Mouse (Mus musculus) hindbrain, embryonic 14.5 days (tissue): ENCODE data around the gene Cyp2d10. TPM values are rescaled to one million over a fixed set of nuclear protein-coding genes. Genes with fewer than 3 reads are reported as not detected.
"Not testable (repeated sequence)": the region's sequence is repeated elsewhere in the genome, so short reads cannot be mapped to it uniquely, and the experiment has no call there.

Source experiments
- ATAC-seq: fragments of 200-750 bp; cut with Nextera tagmentation; 2 replicates; pipeline ENCODE4 v1.8.0; 2017; ENCODE audit warnings: moderate number of reproducible peaks, mild to moderate bottlenecking, moderate TSS enrichment, moderate library complexity; ENCODE audit not compliant: low FRiP score
- DNase-seq: peaks from one replicate; pipeline ENCODE4 v3.0.0-alpha.2; 2015; ENCODE audit warnings: low spot score
- H3K27ac ChIP-seq: fragments of 300-500 bp; sonication (generic); 2 replicates; pipeline ENCODE4 v1.5.1; 2014; ENCODE audit warnings: mild to moderate bottlenecking, moderate library complexity
- H3K27me3 ChIP-seq: fragments of 300-500 bp; sonication (generic); 2 replicates; pipeline ENCODE4 v1.6.1; 2014; ENCODE audit warnings: mild to moderate bottlenecking, low read length, mixed read lengths; ENCODE audit not compliant: control insufficient read depth, insufficient read depth
- H3K36me3 ChIP-seq: fragments of 300-500 bp; sonication (generic); replicated peaks from 2 replicates; pipeline ENCODE4 v1.6.1; 2014; ENCODE audit not compliant: control insufficient read depth, insufficient read depth
- H3K4me1 ChIP-seq: fragments of 300-500 bp; sonication (generic); replicated peaks from 2 replicates; pipeline ENCODE4 v1.6.1; 2014; ENCODE audit warnings: antibody characterized with exemption, low read length, mixed read lengths; ENCODE audit not compliant: control insufficient read depth, insufficient read depth
- H3K4me2 ChIP-seq: fragments of 300-500 bp; sonication (generic); replicated peaks from 2 replicates; pipeline ENCODE4 v1.6.1; 2014; ENCODE audit warnings: mild to moderate bottlenecking, moderate library complexity
- H3K4me3 ChIP-seq: fragments of 300-500 bp; sonication (generic); replicated peaks from 2 replicates; pipeline ENCODE4 v1.5.1; 2014; ENCODE audit warnings: mild to moderate bottlenecking, low read length
- H3K9ac ChIP-seq: fragments of 300-500 bp; sonication (generic); 2 replicates; pipeline ENCODE4 v1.6.1; 2014
- H3K9me3 ChIP-seq: fragments of 300-500 bp; sonication (generic); 2 replicates; pipeline ENCODE4 v1.6.1; 2016; ENCODE audit warnings: low read length; ENCODE audit not compliant: control insufficient read depth
- WGBS: fragments of 180-500 bp; shearing (Covaris S2); extraction: QIAGEN DNeasy Blood & Tissue Kit; methylation state at CpG from one replicate; pipeline ENCODE4 v1.1.7; 2014; 5-methylcytosine and 5-hydroxymethylcytosine counted together
- polyA plus RNA-seq: library from polyadenylated mRNA; unstranded; fragments of >200 nt; fragmentation: Nextera tagmentation; extraction: Ambion mirVana; gene quantifications from 2 replicates; pipeline ENCODE4 v1.2.1, GENCODE M21; 2014

Gene Cyp2d10
- not detected in 2 replicates for polyA plus RNA-seq

DNA sequence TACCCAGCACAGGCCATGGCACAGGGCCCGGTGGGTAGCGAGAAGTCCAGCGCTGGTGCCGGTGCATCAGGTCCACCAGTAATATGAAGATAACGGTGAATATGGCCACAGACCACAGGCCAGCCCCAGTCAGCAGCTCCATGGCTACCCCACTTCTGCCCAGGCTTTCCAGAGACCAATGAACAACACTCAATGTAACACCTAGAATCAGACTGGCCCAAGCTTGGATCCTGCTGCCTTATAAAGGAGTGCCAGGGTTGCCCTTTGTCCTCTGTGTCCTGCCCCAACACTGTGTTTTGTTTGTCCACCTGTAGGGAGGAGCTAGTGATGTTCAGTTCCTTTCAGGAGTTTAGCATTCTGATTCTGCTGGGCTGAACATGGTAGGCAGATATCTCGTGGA is at the start of gene Cyp2d10:
Gene Cyp2d10, minus strand, starts transcription at position 215 of the 400 bp plus-strand sequence.
- Histone ChIP-seq H3K4me3 (no peak within 1 kb of the TSS), H3K4me1 (no peaks in the 10 kb centered on the region), H3K27ac (no peak within 1 kb of the TSS), H3K9me3 (no peaks in the 10 kb centered on the region), H3K9ac (no peak within 1 kb of the TSS), H3K36me3 (no peaks in the 10 kb centered on the region), H3K4me2 (no peak within 1 kb of the TSS), H3K27me3 (no peaks in the 10 kb centered on the region)
- WGBS = 96% methylated on average over 6 of the region's 6 CpGs
- no peak for DNase-seq
- no peak for ATAC-seq

DNA sequence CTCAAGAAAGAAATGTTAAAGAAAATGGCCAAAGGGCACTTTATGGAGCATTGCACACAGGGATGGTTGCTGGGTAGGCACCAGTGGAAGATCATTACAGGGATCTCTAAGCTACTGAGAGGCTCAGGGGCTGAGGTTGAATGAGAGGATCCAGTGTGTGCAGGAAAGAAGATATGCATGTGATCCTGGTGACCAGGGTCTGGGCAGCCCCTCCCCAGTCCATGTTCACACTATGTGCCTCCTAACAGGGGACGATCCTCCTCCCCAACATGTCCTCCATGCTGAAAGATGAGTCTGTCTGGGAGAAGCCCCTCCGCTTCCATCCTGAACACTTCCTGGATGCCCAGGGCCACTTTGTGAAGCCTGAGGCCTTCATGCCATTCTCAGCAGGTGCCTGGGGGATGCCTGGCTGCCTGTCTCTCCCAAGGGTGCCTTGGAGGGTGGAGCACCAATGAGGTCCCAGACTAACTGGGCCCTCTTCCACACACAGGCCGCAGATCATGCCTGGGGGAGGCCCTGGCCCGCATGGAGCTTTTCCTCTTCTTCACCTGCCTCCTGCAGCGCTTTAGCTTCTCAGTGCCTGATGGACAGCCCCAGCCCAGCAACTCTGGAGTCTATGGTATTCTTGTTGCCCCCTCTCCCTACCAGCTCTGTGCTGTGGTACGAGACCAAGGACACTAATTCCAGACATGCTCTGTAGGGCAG is 49.2 kb upstream of the Cyp2d10 start:
- not testable (repeated sequence) for H3K27ac ChIP-seq, H3K27me3 ChIP-seq, H3K4me3 ChIP-seq, ATAC-seq, H3K4me1 ChIP-seq, H3K9me3 ChIP-seq, H3K36me3 ChIP-seq, H3K9ac ChIP-seq, DNase-seq, H3K4me2 ChIP-seq
- 84% methylated on average over 6 of the region's 6 CpGs for WGBS

DNA sequence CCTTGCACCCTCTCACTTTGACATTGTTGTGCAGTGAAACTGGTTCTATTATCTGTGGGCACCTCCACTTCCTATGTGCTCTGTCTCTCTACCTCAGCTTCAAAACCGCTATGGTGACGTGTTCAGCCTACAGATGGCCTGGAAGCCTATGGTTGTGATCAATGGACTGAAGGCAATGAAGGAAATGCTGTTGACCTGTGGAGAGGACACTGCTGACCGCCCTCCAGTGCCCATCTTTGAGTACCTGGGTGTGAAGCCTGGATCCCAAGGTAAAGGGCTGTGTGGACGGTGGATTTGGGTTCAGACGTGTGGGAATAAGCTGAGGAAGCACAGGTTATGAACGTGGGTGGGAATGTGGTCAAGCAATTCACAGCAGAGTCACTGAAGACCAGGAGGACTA is 46.5 kb upstream of the Cyp2d10 start:
- 83% methylated on average over 6 of the region's 6 CpGs for WGBS
- H3K9me3 ChIP-seq, ATAC-seq, H3K27me3 ChIP-seq, H3K4me1 ChIP-seq, H3K27ac ChIP-seq, H3K36me3 ChIP-seq, H3K4me3 ChIP-seq, H3K4me2 ChIP-seq, H3K9ac ChIP-seq, DNase-seq: not testable (repeated sequence)

DNA sequence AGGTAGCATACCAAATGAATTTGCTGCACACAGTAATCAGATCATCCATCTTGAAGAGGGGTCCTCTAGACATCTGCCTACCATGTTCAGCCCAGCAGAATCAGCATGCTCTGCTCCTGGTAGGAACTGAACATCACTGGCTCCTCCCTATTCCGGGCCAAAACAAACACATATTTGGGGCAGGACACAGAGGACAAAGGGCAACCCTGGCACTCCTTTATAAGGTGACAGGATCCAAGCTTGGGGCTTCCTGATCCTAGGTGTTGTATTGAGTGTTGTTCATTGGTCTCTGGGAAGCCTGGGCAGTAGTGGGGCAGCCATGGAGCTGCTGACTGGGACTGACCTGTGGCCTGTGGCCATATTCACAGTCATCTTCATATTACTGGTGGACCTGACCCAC is 45.1 kb upstream of the Cyp2d10 start:
- H3K4me2 ChIP-seq, H3K36me3 ChIP-seq, H3K4me3 ChIP-seq, H3K9ac ChIP-seq, H3K9me3 ChIP-seq, DNase-seq, ATAC-seq, H3K27ac ChIP-seq, H3K4me1 ChIP-seq, H3K27me3 ChIP-seq: not testable (repeated sequence)
- 96% methylated on average over 1 of the region's 1 CpGs for WGBS

GRCm38 (mm10) chr15:82450045-82450444 is 43.0 kb upstream of the Cyp2d10 start:
- not testable (repeated sequence) for H3K4me1 ChIP-seq, H3K4me2 ChIP-seq, H3K9ac ChIP-seq, H3K27ac ChIP-seq, H3K9me3 ChIP-seq, DNase-seq, H3K36me3 ChIP-seq, H3K4me3 ChIP-seq, H3K27me3 ChIP-seq, ATAC-seq
- 83% methylated on average over 2 of the region's 2 CpGs for WGBS

DNA sequence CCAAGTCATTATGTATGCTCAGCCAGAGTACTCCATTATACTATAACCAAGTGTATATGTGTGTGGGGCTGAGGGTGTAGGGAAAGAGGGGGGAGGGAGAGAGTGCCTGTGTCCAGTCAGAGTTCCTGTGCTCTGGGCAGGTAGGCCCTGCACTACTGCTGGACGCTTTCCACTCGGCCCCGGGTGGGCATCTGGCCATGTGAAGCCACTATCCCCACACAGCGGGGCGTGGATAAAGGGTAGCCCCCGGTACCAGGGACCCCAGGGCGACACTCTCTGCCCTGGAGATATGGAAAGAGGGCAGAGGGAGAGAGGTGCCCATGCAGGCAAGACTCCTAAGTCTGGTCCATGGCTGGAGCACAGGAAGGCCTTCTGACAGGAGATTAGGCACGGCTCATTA is 38.2 kb upstream of the Cyp2d10 start:
- DNase-seq (no peak), ATAC-seq (no peak)
- H3K4me2 ChIP-seq = no peak overlapping the region
- no peak overlapping the region for H3K27ac ChIP-seq
- H3K9ac ChIP-seq = no peak overlapping the region
- 81% methylated on average over 8 of the region's 8 CpGs for WGBS
- H3K27me3 ChIP-seq = no peaks in the 10 kb centered on the region
- no peak overlapping the region for H3K4me3 ChIP-seq
- no peaks in the 10 kb centered on the region for H3K4me1 ChIP-seq
- H3K36me3 ChIP-seq = no peaks in the 10 kb centered on the region
- no peaks in the 10 kb centered on the region for H3K9me3 ChIP-seq

- H3K27me3 ChIP-seq = no peaks in the 10 kb centered on the region
- WGBS = 93% methylated on average over 3 of the region's 3 CpGs
- no peak overlapping the region for H3K4me3 ChIP-seq
- no peaks in the 10 kb centered on the region for H3K9me3 ChIP-seq
- no peaks in the 10 kb centered on the region for H3K4me1 ChIP-seq
- no peak overlapping the region for H3K27ac ChIP-seq
- H3K4me2 ChIP-seq = no peak overlapping the region
- no peak for DNase-seq
- no peaks in the 10 kb centered on the region for H3K36me3 ChIP-seq
- ATAC-seq = no peak
- H3K9ac ChIP-seq = no peak overlapping the region
Measured at GRCm38 (mm10) chr15:82443658-82444057, 36.7 kb upstream of the Cyp2d10 start.

DNA sequence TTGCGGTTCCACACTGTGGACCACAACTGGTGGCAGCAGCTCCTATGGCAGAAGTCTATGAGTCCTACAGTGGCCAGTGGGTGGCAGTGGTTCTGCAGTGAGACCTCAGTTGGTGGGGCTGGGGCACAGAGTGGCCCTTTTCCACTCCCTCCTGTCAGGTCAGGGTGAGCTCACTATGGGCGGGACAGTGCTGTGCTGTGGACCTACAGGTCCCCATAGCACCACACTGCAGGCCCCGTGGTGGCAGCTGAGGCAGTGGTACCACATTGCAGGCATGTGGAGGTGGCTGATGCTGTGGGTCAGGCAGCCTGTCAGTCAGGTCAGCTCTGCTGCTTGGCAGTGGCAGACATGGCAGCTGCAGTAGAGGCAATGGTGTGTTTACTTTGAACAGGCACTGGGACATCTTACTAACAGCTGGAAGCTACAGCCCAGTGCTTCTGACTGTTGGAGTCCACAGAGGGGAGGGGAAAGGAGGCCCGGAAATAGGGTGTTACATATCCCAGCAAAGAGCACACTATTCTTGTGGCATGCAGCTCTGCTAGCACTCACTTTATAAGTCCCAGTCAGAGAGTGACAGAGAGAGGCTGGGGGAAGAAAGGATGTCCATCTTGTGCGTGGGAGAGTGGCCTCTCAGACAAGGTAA is 31.1 kb upstream of the Cyp2d10 start:
- Histone ChIP-seq H3K36me3 (no peaks in the 10 kb centered on the region), H3K27ac (no peak overlapping the region), H3K9me3 (peaks cover 8% of the 10 kb centered on the region), H3K27me3 (no peaks in the 10 kb centered on the region), H3K9ac (no peak overlapping the region), H3K4me1 (no peaks in the 10 kb centered on the region), H3K4me2 (no peak overlapping the region), H3K4me3 (no peak overlapping the region)
- no peak for DNase-seq
- 79% methylated on average over 5 of the region's 5 CpGs for WGBS
- ATAC-seq = no peak

GRCm38 (mm10) chr15:82435606-82436005 is 28.6 kb upstream of the Cyp2d10 start:
- DNase-seq = no peak
- ATAC-seq = no peak
- Histone ChIP-seq H3K9me3 (peaks cover 19% of the 10 kb centered on the region), H3K27me3 (no peaks in the 10 kb centered on the region), H3K36me3 (no peaks in the 10 kb centered on the region), H3K27ac (no peak overlapping the region), H3K4me2 (no peak overlapping the region), H3K4me3 (no peak overlapping the region), H3K9ac (no peak overlapping the region), H3K4me1 (no peaks in the 10 kb centered on the region)
- WGBS = 93% methylated on average over 2 of the region's 2 CpGs
